8 mouse cellular contexts compared by ENCODE assay signal in the genomic region with DNA sequence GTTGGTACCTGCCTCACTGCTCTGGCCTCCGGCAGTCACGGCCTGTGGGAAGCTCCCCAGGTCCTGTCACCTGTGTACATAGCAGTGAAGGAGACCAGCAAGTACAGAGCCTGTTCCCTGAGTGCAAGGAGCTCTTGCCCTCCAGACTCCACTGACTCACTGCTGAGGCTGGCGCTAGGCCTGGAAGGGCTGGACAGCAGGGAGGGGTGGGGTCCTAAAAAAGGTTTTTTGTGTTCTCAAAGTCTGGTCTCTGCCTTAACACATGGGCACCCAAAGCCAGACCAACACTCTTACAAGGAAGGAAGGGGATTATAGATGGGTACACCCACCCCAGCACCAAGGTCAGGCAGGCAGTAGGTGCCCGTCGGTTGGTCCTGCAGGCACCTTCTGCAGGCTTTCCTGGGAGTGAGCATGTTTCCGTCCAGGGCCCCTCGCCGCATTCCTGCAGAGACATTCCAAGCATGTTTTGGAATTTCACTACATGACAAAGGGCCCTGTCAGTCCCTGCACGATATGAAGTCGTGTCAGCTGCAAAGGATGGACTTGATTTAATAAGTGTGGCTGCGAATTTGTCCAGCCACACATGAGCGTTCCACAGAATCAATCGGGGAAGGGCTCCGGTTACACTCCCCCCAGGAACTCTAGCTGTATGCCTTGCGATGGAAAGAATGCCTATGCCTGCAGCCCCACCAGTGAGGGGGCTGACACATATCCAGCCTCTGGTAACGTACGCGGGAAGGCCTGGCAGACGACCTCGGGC. TPM values are rescaled to one million over a fixed set of nuclear protein-coding genes. Genes with fewer than 3 reads are reported as not detected.
A peak's percentile ranks its signal among the peaks of the same experiment; 100 is the strongest.
DNase-seq lines count a peak whose midpoint lies in the region; ATAC-seq and TF ChIP-seq lines count a peak whose summit lies in the region.

No protein-coding gene starts in this region.

- intact Hi-C loops in left cerebral cortex, adult 2 months (cut with DNase I), result no loop called here

- no peaks in the 10 kb centered on the region for H3K36me3 ChIP-seq in hindbrain, embryonic 10.5 days
- H3K36me3 ChIP-seq in hindbrain, postnatal 0 days (ENCODE audit: insufficient read depth, low read length), result no peaks in the 10 kb centered on the region
- no peaks in the 10 kb centered on the region for H3K36me3 ChIP-seq in heart, postnatal 0 days (replicated peaks; ENCODE audit: control insufficient read depth, insufficient read depth, low read length)
- no peaks in the 10 kb centered on the region for H3K36me3 ChIP-seq in lung, postnatal 0 days (ENCODE audit: insufficient read depth, low read length)

- H3K4me3 ChIP-seq in hindbrain, embryonic 10.5 days, result 0 out of 2 replicates have a peak overlapping the region, but pooled peaks have one; percentile 0
- H3K4me3 ChIP-seq in hindbrain, postnatal 0 days (ENCODE audit: low read length), result no peak overlapping the region
- H3K4me3 ChIP-seq in heart, postnatal 0 days (ENCODE audit: low read depth, low read length), result no peak overlapping the region
- no peak overlapping the region for H3K4me3 ChIP-seq in lung, postnatal 0 days (ENCODE audit: low read depth, low read length)
- no peak overlapping the region for H3K4me3 ChIP-seq in left cerebral cortex, adult 2 months

- H3K4me1 ChIP-seq in hindbrain, embryonic 10.5 days (replicated peaks), result peaks cover 79% of the 10 kb centered on the region
- peaks cover 13% of the 10 kb centered on the region for H3K4me1 ChIP-seq in hindbrain, postnatal 0 days (ENCODE audit: insufficient read depth, low read length)
- H3K4me1 ChIP-seq in heart, postnatal 0 days (ENCODE audit: control insufficient read depth, insufficient read depth), result peaks cover 43% of the 10 kb centered on the region
- H3K4me1 ChIP-seq in lung, postnatal 0 days (ENCODE audit: insufficient read depth, low read depth, low read length), result peaks cover 5% of the 10 kb centered on the region

- no peak overlapping the region for H3K9ac ChIP-seq in hindbrain, postnatal 0 days (replicated peaks; ENCODE audit: low read length)
- H3K9ac ChIP-seq in heart, postnatal 0 days (replicated peaks; ENCODE audit: low read depth, low read length), result 0 out of 2 replicates have a peak overlapping the region, but pooled peaks have one; percentile 4
- H3K9ac ChIP-seq in lung, postnatal 0 days (replicated peaks; ENCODE audit: low read depth), result no peak overlapping the region

- 0 out of 2 replicates have a peak, but pooled peaks have one; percentile 18 for TF ChIP-seq EP300 in heart, postnatal 0 days (IDR thresholded peaks at IDR 0.05; ENCODE audit: low read depth)
- TF ChIP-seq EP300 in lung, postnatal 0 days (IDR thresholded peaks at IDR 0.05), result peak; percentile 58; the same call in 1 of the 2 replicates

- H3K9me3 ChIP-seq in hindbrain, embryonic 10.5 days, result no peaks in the 10 kb centered on the region
- no peaks in the 10 kb centered on the region for H3K9me3 ChIP-seq in hindbrain, postnatal 0 days (ENCODE audit: low read length)
- no peaks in the 10 kb centered on the region for H3K9me3 ChIP-seq in heart, postnatal 0 days (replicated peaks; ENCODE audit: control insufficient read depth, low read length)
- no peaks in the 10 kb centered on the region for H3K9me3 ChIP-seq in lung, postnatal 0 days (ENCODE audit: low read length)

- H3K4me2 ChIP-seq in hindbrain, postnatal 0 days (ENCODE audit: low read depth, low read length), result no peak overlapping the region
- no peak overlapping the region for H3K4me2 ChIP-seq in heart, postnatal 0 days (ENCODE audit: low read depth, low read length)
- H3K4me2 ChIP-seq in lung, postnatal 0 days (replicated peaks; ENCODE audit: low read depth, low read length), result no peak overlapping the region

- no peak for TF ChIP-seq CTCF in hindbrain, postnatal 0 days (IDR thresholded peaks at IDR 0.05; ENCODE audit: low read depth)
- TF ChIP-seq CTCF in heart, postnatal 0 days (IDR thresholded peaks at IDR 0.05; ENCODE audit: low read depth), result no peak
- no peak for TF ChIP-seq CTCF in lung, postnatal 0 days (IDR thresholded peaks at IDR 0.05)
- TF ChIP-seq CTCF in left cerebral cortex, adult 2 months (IDR thresholded peaks at IDR 0.05), result no peak

- peak overlapping the region; percentile 86 for H3K27ac ChIP-seq in hindbrain, embryonic 10.5 days
- no peak overlapping the region for H3K27ac ChIP-seq in hindbrain, postnatal 0 days
- H3K27ac ChIP-seq in heart, postnatal 0 days (ENCODE audit: low read depth), result peak overlapping the region; percentile 79
- peak overlapping the region; percentile 51 for H3K27ac ChIP-seq in lung, postnatal 0 days (ENCODE audit: low read length)
- no peak overlapping the region for H3K27ac ChIP-seq in left cerebral cortex, adult 2 months

- DNase-seq in hindbrain, embryonic 10.5 days (ENCODE audit: low spot score), result peak; percentile 54
- no peak for DNase-seq in hindbrain, postnatal 0 days (ENCODE audit: low spot score)
- DNase-seq in embryo, embryonic 11 days, result peak; percentile 70
- DNase-seq in heart, postnatal 0 days (ENCODE audit: low spot score), result peak; percentile 50
- peak; percentile 74 for DNase-seq in lung, postnatal 0 days (ENCODE audit: low spot score)
- no peak for DNase-seq in cerebellum, postnatal 4 days (ENCODE audit: low spot score in 2 of 2)
- DNase-seq in thymus, postnatal 25 days, result no peak
- no peak for DNase-seq in left cerebral cortex, adult 2 months (ENCODE audit: extremely low spot score in 1 of 2, low spot score in 2 of 2)

- 0 out of 2 replicates have a peak, but pooled peaks cover 3% of the 10 kb centered on the region for H3K27me3 ChIP-seq in hindbrain, embryonic 10.5 days (ENCODE audit: insufficient read depth, poor library complexity, severe bottlenecking)
- H3K27me3 ChIP-seq in hindbrain, postnatal 0 days (ENCODE audit: insufficient read depth, low read length), result no peaks in the 10 kb centered on the region
- H3K27me3 ChIP-seq in heart, postnatal 0 days (ENCODE audit: control insufficient read depth, insufficient read depth, low read length), result no peaks in the 10 kb centered on the region
- H3K27me3 ChIP-seq in lung, postnatal 0 days (replicated peaks; ENCODE audit: insufficient read depth, low read length), result no peaks in the 10 kb centered on the region

- ATAC-seq in hindbrain, postnatal 0 days, result no peak
- ATAC-seq in heart, postnatal 0 days (ENCODE audit: insufficient read depth, low read depth), result peak; percentile 21; the same call in 1 of the 2 replicates
- peak; percentile 82 for ATAC-seq in lung, postnatal 0 days

- whole genome bisulfite sequencing in hindbrain, embryonic 10.5 days, result 37% methylated on average over 20 of the region's 20 CpGs
- 29% methylated on average over 20 of the region's 20 CpGs for WGBS in hindbrain, postnatal 0 days
- 16% methylated on average over 20 of the region's 20 CpGs for WGBS in heart, postnatal 0 days
- 22% methylated on average over 20 of the region's 20 CpGs for WGBS in lung, postnatal 0 days

RNA-seq across cellular contexts. Expression of gene Morn1, which starts 47.5 kb away (rescaled TPM):
- 4.4 and 6.0 TPM in 2 replicates for polyA plus RNA-seq in hindbrain, embryonic 10.5 days (2016; fragmentation: Nextera tagmentation; extraction: Ambion mirVana)
- 0.86 and 9.0 TPM in 2 replicates for total RNA-seq in hindbrain, postnatal 0 days (2014; rRNA removed)
- polyA plus RNA-seq in hindbrain, postnatal 0 days (2015; fragmentation: Nextera tagmentation; extraction: Ambion mirVana), result 8.9 and 10.0 TPM in 2 replicates
- 5.7 TPM in 1 of 2 replicates, not detected in the other for total RNA-seq in heart, postnatal 0 days (2014; rRNA removed; ENCODE audit: low replicate concordance)
- polyA plus RNA-seq in heart, postnatal 0 days (2015; fragmentation: Nextera tagmentation; extraction: Ambion mirVana), result 1.8 and 2.4 TPM in 2 replicates
- polyA plus RNA-seq in lung, postnatal 0 days (2015; fragmentation: Nextera tagmentation; extraction: Ambion mirVana), result 6.2 and 9.4 TPM in 2 replicates
- total RNA-seq in left cerebral cortex, adult 2 months (2021), result 10 to 100 TPM; 10.6 to 11.2 TPM

RNA-seq across cellular contexts. Expression of gene Rer1, which starts 47.7 kb away (rescaled TPM):
- polyA plus RNA-seq in hindbrain, embryonic 10.5 days (2016; fragmentation: Nextera tagmentation; extraction: Ambion mirVana), result 138 and 144 TPM in 2 replicates
- total RNA-seq in hindbrain, postnatal 0 days (2014; rRNA removed), result 85.4 and 93.5 TPM in 2 replicates
- polyA plus RNA-seq in hindbrain, postnatal 0 days (2015; fragmentation: Nextera tagmentation; extraction: Ambion mirVana), result 129 and 136 TPM in 2 replicates
- total RNA-seq in heart, postnatal 0 days (2014; rRNA removed; ENCODE audit: low replicate concordance), result 96.1 and 126 TPM in 2 replicates
- 116 and 123 TPM in 2 replicates for polyA plus RNA-seq in heart, postnatal 0 days (2015; fragmentation: Nextera tagmentation; extraction: Ambion mirVana)
- 156 and 157 TPM in 2 replicates for polyA plus RNA-seq in lung, postnatal 0 days (2015; fragmentation: Nextera tagmentation; extraction: Ambion mirVana)
- 10 to 100 TPM; 62.4 to 67.5 TPM for total RNA-seq in left cerebral cortex, adult 2 months (2021)

Comparison
In these comparisons a context has a peak if more than half of its experiments do, and no peak if none do; other contexts are left out.
1. DNase-seq: peak in hindbrain, embryonic 10.5 days (single experiment), embryo, embryonic 11 days (single experiment), heart, postnatal 0 days (single experiment) and lung, postnatal 0 days (single experiment); none in hindbrain, postnatal 0 days (single experiment), cerebellum, postnatal 4 days (0 of 2), thymus, postnatal 25 days (single experiment) and left cerebral cortex, adult 2 months (0 of 2).
2. H3K27ac ChIP-seq: peak in hindbrain, embryonic 10.5 days (single experiment), heart, postnatal 0 days (single experiment) and lung, postnatal 0 days (single experiment); none in hindbrain, postnatal 0 days (single experiment) and left cerebral cortex, adult 2 months (single experiment).